Mouse (Mus musculus) R1 (cell line): Measurements from ENCODE around the gene Gm5926.
"Not testable (repeated sequence)": the region's sequence is repeated elsewhere in the genome, so short reads cannot be mapped to it uniquely, and the experiment has no call there.

Source experiments
- DNase-seq: peaks from one replicate; pipeline ENCODE4 v3.0.0-alpha.2; 2018; ENCODE audit warnings: low read depth, low spot score

The Gm5926 gene

GRCm38 (mm10) chrX:32650416-32650815, at the start of gene Gm5926:
Gene Gm5926, plus strand, starts transcription at chrX:32650716.
- DNase-seq: not testable (repeated sequence)

DNA sequence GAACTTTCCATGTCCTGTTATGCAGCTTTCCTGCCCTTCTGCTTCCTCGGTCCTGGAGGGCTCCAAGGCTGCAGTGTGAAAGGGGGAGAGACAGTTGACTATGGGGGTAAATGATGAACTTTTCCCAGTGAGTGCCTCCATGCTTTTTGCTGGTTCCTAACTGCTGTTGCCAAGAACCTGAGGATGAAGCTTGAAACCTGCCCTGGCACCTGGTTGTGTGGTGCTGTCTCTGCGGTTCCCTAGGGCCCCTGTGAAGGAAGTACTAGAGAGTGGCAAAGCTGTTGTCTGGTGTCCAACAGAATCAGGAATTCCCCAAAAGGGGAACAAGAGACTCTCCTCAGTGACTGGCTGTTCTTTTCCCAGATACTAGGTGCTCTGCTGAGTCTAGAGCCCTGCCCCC, 49.5 kb upstream of the Gm5926 start:
- not testable (repeated sequence) for DNase-seq

DNA sequence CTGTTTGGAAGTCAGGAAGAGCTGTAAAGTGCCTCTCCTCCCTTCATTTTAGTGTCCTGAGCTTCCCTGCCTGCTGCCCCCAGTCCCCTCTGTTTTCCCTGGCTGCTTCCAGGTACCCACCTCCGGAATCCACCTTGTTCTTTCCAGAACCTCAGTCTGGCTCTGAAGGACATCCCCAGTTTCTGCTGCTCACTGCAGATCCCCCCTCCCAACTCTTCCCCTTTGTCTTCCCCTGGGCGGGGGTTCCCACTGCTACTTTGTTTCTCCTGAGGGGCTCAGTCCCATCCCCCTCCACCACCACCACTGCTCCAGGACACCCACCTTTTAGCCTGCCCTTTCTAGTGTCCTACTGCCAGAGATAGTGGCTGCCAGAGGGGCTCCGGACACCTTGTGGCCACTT, 49.1 kb upstream of the Gm5926 start:
- not testable (repeated sequence) for DNase-seq
